Mouse (Mus musculus): ENCODE results near the gene Lmo1.
A peak's percentile ranks its signal among the peaks of the same experiment; 100 is the strongest.
"Not testable (repeated sequence)": the region's sequence is repeated elsewhere in the genome, so short reads cannot be mapped to it uniquely, and the experiment has no call there.

Lmo1 gene

DNA sequence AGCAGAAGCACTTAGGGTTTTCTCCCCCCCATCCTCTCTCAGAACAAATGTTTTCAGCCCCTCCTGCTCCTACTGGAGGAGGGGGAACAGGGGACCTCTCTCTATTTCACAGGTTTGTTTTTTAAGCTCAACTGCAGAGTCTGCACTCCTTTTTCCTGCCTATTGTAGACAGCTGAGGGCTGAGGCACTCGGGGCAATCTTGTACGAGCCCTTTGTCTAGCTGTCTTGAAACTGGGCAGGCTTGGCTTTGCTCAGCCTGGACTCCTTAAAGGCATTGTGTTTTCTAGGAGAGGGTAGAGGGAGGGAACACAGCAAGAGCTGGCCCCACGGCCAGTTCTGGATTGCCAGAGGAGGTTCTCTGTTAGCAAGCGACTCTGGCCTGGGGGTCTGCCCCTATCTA lies 59.5 kb downstream of the Lmo1 start:
- DNase-seq (ENCODE audit: low spot score in 2 of 2): not testable (repeated sequence)

DNA sequence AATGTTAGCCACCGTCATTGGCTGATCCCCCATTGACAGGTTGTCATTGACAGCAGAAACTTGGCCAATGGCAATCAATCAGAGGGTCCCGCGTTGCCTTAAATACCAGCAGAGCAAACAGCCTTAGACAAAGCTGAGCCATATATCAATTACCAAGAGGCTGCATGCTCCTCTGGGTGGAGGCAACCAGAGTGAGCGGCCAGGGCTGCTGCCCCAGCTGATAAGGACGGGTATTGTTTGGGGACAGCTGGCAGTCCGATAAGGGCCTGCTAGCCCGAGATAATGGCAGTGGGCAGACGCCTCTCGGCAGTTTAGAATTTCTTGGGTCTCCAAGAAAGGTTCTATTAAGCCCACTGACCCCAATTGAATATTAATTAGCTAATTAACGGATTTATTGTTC lies 60.1 kb downstream of the Lmo1 start:
- peak in 1 of 2 experiments; percentile 44 for DNase-seq (ENCODE audit: low spot score in 2 of 2)

DNA sequence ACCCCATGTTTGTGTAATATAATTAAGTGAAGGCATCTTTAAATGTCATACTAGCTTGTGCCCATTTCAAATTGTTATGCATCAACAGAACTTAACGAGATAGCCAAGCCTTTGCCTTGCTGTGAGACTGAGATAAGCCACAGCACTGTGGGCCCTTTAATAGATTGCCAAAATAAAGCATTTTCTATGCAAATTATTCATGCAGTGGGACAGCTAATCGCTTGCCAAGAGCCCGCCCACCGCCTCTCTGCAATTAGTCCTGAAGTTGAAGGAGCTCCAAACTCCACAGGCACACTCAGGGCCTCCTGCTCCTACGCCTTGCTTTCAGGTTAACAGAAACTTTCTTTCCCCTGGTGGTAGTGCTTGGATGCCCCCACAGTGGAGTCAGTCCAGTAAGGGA lies 64.0 kb downstream of the Lmo1 start:
- DNase-seq (ENCODE audit: low spot score in 2 of 2): peak; percentile 13 to 56

DNA sequence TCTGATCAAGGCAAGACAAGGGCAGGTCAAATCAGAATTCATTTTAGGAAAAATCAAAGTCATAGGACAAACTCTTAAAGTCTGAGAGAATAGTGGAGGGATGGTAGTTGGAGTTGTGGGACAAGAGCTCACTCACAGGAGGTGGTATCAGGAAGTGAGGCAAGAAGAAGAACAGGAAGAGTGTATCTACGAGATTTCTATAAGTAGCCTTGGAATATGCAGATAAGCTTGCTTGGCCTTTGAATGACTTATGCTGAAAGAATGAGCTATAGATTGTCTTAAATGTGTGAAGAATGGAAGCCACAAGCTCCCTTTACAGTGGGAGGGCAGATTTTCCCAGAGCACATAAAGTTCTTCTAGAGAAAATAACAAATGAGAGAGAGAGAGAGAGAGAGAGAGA lies 70.1 kb downstream of the Lmo1 start:
- no peak for DNase-seq (ENCODE audit: low spot score in 2 of 2)

DNA sequence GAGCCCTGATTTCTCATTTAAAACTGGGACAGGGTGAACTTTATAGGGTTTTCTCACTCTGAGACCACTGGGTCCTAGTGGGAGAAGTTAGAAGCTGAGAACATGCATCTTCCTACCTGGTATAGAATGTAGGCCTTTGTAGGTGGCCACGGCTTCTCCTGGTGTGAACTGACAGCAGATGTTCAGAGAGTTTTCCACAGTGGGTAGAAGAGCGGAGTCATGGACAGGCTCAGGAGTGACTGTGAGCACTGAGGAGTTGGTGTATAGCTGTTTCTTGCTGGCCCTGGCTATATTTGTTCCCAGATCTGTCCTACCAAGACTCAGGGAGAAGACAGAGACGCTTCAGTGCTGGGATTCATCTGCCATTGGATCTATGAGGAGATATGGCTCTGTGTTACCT lies 73.8 kb downstream of the Lmo1 start:
- DNase-seq (ENCODE audit: low spot score in 2 of 2): peak in 1 of 2 experiments; percentile 4

DNA sequence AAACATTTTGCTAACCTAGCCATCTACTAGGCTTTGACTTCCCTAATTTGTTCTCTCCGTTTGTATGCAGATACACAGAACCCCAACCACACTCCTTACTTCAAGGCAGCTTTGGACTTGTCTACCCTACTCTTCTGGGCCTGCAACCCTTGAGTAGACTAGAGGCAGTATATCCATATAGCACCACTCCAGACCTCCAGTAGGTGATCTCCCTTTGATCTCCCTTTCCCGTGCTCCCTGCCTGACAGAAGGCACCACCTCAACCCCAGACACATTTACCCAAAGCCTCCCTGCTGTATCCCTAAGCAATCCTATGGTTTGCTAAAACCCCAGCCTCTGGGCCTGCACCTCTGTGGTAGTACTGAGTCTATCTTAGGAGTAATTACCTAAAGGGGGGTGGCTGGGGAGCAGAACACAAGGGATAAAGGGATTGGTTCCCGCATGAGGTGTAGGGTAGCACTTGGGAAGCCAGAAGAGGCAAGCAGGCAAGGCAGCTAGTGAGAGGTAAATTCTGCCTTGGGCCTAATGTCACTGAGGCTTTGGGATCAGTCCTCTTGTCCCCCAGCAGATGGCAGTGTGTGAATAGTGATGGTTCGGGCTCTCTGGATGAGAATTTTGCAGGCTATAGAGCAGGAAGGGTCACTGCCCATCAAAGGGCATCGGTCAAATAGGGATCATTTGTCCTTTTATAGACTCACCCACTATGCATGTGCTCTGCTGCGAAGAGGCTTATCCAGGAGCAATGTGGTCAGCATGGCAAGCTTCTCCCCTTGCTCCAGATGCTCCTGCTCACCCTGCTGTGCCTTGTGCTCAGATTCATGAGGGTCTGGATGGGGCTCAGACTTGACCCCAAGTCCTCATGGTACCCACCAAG lies 76.6 kb downstream of the Lmo1 start:
- DNase-seq (ENCODE audit: low spot score in 2 of 2): no peak

DNA sequence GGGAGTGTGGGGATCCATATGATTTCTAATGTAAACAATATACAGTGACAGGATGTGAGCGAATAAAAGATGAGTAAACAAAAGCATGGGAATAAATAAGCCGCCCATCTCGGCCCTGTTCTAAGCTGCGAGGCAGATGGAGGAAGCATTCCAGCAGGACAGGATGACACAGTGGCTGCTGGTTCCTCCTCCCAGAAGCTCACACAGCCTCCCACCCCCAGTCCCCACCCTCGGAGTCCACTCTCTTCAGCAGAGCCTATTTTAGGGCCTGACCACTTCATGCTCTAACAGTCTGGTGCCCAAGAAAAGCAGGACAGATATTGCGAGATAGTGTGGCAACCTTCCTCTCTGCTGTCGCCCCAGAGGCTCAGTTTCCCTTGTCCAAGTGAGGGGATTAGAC lies 77.8 kb downstream of the Lmo1 start:
- no peak for DNase-seq (ENCODE audit: low spot score in 2 of 2)

DNA sequence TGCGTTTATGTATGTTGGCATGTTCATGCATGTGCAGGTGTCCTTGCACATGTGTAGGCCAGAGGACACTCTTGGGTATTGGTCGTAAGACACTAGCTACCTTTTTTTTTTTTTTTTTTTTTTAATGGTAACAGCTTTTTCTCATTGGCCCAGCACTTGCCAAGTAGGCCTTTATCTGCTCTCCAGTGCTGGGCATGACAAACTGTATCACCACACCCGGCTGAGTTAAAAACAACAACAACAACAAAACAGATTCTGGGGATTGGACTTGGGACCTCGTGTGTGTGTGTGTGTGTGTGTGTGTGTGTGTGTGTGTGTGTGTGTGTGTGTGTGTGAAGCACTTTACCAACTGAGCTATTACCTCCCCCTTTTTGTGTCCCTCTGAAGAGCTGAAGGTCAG lies 78.4 kb downstream of the Lmo1 start:
- DNase-seq (ENCODE audit: low spot score in 2 of 2): no peak

DNA sequence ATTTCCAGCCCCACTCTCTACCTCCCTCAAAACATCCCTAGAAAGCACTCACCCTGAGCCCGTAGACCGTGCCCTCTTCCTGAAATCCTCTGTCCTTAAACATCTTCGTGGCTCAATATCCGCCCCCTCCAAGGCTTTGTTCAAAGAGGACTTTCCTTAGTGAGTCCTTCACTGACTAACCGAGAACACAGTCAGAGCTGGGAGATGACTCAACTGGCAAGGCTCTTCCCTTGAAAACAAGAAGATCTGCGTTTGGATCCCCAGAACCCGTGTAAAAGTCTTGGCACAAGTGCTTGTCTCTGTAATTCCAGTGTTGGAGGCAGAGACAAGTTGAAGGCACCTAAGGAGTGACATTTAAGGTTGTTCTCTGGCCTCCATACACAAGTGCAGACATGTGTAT lies 80.7 kb downstream of the Lmo1 start:
- DNase-seq (ENCODE audit: low spot score in 2 of 2): no peak

DNA sequence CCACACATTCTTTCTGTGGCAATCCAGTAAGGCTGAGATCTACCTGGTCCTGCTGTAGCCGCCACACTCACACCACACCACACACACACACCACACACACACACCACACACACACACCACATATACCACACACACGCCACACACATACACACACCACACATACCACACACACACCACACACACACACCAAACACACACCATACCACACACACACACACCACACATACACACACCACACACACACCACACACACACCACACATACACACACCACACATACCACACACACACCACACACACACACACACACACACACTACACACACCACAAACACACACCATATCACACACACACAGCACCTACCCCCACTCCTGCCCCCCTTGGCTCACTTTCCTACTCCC lies 83.7 kb downstream of the Lmo1 start:
- DNase-seq (ENCODE audit: low spot score in 2 of 2): not testable (repeated sequence)
